Mouse (Mus musculus) lung, postnatal 36 days (tissue): ENCODE results near the gene Cysltr1.
A peak's percentile ranks its signal among the peaks of the same experiment; 100 is the strongest.

Experiments used
- DNase-seq: peaks from one replicate; pipeline ENCODE4 v3.0.0; 2022; ENCODE audit warnings: mixed read lengths

Cysltr1 gene

DNA sequence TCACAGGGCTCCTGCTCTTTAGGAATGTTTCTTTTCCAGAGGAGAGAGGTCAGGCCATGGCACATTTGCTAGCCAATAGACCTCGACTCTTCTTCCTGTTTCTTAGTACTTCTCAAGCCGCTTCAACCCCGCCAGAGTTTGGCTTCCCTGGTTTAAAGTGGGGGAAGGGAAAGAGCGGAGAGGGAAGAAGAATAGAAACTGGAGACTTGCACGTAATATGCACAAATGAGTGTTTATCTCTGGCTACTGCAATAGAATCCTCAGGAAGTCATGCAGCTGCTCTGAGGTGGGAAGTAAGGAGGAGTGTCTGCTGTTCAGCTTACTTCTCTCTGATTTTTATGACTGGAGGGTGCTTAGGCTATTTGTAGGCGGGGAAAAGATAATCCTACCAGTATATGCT lies at the start of gene Cysltr1:
Gene Cysltr1, minus strand, starts transcription at position 294 of the 400 bp plus-strand sequence.
- peak; percentile 25 for DNase-seq

- DNase-seq = peak; percentile 5
These were observed 31.5 kb upstream of the Cysltr1 start for GRCm38 (mm10) chrX:106634799-106635541.

DNA sequence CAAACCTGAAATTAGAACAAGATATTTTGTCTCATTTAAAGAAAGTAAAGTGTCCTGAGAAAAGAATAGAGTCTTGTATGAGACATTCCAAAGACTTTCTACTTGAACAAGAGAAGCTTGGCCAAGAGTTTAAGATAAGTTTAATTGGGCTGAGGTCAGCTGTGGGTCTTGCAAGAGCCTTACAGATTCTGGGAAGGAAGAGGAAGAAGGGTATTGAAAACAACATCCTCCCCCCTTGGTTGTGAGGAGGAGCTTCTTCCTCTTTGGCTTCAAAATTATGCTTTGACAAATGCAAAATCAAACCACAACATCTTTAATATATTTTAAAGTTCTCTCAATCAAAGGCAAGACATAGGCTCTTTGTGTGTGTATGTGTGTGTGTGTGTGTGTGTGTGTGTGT lies 30.1 kb upstream of the Cysltr1 start:
- DNase-seq = peak; percentile 4

DNA sequence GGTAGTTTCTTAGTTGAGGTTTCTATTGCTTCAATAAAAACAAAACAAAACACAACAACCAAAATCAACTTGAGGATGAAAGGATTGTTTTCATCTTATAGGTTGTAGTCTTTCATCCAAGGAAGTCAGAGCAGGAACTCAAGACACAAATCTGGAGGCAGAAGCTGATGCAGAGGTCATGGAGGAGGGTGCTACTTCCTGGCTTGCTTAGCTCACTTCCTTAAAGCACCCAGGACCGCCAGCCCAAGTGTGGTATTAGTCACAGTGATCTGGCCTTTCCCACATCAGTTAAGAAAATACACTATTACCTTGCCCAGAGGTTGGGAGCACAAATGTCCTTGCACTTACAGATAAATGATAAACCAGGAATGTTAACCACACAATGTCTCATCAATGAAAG lies 25.0 kb upstream of the Cysltr1 start:
- DNase-seq = no peak

DNA sequence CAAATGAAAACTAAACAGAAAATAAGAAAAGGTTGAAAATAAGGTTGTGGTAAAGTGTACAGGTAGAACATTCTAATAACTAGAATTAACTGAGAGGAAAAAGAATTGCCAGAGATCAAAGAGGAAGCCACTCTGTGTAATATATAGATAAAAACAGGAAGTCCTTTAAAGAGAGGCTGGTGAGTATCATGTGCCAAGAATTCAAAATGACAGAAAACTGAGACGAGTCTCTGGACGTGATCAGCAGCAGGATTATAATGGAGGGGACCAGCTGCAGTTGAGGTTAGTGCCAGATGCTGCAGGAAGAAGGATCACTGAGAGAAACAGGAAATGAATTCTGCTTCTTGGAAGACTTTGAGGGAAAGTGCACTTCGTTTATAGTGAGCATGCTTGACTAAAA lies 20.2 kb upstream of the Cysltr1 start:
- no peak for DNase-seq

DNA sequence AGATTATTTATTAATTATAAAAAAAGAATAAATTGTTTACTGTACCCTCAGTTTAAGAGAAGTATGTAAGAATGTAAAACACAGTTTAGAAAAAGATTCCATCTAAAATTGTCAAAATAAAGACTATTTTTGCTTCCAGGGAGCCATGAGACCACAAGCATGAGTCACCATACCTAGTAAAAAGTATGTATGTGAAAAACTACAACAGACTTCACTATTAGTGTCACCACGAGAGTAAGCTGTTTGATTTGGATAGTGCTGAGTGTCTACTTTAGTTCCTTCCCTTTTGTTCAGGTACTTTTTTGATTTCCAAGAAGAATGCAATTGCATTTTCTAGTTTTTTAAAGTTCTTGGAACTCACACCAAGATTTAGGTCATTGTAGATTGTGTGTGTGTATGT lies 19.0 kb upstream of the Cysltr1 start:
- no peak for DNase-seq

GRCm38 (mm10) chrX:106602574-106603258 lies 763 bp downstream of the Cysltr1 start:
- DNase-seq = peak; percentile 2

- no peak for DNase-seq
These were observed 7.6 kb downstream of the Cysltr1 start for GRCm38 (mm10) chrX:106595904-106596303.

DNA sequence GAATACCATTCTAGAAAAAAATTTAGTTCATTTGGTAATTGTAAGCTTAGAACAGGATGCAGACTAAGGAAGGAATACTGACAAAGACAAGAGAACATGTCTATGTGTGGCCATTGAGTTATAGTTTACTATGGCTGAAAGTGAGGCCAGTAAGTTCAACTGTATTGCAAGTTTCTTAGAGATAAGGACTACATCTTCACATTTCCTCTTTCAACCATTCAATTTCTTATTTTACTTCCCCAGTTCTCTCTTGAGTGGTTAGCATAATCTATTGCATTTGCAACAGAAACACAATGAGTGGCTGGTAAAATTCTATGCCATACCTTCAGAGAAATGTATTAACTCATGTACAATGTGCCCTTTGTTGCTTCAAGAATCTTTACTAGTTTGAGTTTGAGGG lies 9.6 kb downstream of the Cysltr1 start:
- DNase-seq = no peak

DNA sequence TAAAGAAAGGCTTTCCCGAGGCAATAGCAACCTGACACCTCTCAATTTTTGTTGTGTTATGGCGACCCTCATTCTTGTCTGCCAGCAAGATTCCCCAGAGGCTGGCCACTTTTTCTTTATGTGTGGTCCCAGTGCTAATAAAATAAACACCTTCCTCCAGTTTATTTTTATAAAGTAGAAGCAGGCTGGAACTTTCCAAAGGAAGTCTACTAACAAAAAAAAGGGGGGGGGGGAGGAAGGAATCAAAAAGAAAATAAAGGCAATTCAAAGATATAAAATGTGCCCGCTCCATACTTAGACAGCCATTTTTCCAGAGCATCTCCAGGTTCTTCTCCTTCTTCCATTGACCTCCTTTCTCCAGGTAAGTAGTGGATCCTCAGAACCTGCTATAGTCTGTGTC lies 20.6 kb downstream of the Cysltr1 start, which contains the start of gene Gm5127:
Gene Gm5127, plus strand, starts transcription at position 301 of the 400 bp plus-strand sequence.
- DNase-seq = no peak

DNA sequence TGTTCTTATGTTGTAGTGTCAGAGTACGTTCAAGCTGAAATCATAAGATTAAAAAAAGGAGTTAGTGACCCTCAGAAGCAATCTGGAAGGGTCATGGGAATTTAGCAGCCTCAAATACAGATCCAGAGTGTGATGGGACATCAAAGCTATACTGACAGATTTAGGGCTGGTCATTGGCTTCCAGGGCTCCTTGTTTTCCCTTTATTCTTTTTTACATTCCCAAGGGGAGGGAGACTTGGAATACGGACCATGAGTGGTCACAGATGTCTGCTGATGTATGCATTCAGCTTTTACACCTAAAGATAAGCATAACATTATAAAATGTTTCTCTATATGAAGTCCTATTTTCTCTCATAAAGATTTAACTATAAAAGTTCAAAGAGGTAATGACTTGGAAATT lies 21.3 kb downstream of the Cysltr1 start:
- DNase-seq = no peak

DNA sequence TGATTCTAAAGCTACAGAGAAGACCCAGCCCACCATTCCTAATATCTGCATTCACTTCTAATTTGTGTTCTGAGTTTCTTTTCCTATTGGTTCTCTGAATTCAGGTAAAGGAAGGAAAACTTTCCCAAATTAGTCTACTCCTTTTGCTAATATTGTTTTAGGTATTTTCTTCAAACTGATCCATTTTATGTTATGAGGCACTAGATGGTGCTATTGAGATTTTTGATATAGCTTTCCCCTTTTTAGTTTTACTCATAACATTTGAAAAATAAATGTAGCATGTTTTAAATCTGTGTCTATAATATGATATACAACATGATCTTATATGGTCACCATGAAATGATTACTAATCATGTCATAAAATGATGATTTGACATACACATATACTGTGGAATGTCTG lies 23.1 kb downstream of the Cysltr1 start:
- DNase-seq = no peak

DNA sequence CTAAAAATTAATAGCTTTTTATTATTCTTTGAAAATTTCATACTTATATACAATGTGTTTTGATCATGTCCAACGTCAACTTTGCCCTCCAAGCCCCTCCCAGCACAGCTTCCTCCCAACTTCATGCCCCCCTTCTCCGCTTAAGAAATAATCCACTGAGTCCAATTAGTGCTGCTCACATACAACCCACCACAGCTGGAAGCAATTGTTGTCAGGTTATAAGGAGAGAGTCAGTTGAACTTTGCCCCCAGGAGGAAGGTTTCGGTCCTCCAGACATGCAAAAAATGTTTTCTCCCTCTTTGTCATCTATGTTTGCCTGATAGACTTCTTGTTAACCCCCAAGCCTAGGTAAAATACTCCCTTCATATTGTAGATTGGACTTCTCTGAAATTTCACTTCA lies 24.5 kb downstream of the Cysltr1 start:
- DNase-seq = no peak

GRCm38 (mm10) chrX:106555457-106555856 lies 48.0 kb downstream of the Cysltr1 start:
- no peak for DNase-seq

DNA sequence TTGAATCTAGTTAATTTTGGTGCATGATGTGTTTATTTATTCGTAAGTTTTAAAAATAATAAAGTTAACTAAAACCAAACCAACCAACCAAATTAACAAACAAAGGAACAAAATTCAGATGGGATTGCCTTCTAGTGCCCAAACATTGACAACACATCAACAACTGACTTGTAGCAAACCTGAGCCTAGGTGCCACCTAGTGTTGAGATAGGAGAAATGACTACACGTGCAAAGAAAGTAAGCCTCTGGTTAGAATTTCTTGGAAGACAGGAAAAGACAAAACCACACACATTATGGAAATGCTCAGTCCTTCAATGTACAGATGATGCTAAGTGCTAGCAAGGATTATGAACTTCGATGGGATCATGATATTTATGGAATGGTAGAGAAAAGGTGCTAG lies 67.1 kb downstream of the Cysltr1 start:
- DNase-seq = no peak
